Mouse (Mus musculus) urinary bladder, postnatal 10 days (tissue): Measurements from ENCODE around the gene Pip4k2a.

Experiments used
- DNase-seq: peaks from one replicate; pipeline ENCODE4 v3.0.0; 2022; ENCODE audit warnings: low spot score

Pip4k2a gene

DNA sequence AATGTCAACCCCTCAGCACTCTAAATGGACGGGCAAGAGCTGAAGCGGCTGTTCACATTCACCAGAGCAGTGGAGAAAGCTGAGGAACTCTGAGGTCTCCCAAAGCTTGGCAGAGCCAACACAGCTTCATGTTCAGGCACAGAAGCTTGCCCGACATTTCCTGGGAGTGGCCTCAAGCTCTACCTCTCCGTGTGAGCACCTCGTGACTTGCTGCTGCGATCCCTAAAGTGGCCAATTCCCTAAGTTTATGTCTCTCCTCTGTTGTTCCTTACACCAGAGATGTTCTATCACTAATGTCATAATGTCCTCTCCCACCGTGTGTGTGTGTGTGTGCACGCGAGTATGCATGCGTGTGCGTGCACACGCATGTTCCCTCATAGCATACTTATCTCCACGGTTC, 42.3 kb downstream of the Pip4k2a start:
- no peak for DNase-seq

- no peak for DNase-seq
These were observed 42.9 kb downstream of the Pip4k2a start for GRCm38 (mm10) chr2:18955022-18955421.

- DNase-seq = no peak
These were observed 43.5 kb downstream of the Pip4k2a start for GRCm38 (mm10) chr2:18954422-18954821.

GRCm38 (mm10) chr2:18952102-18952673, 45.7 kb downstream of the Pip4k2a start:
- DNase-seq = no peak

DNA sequence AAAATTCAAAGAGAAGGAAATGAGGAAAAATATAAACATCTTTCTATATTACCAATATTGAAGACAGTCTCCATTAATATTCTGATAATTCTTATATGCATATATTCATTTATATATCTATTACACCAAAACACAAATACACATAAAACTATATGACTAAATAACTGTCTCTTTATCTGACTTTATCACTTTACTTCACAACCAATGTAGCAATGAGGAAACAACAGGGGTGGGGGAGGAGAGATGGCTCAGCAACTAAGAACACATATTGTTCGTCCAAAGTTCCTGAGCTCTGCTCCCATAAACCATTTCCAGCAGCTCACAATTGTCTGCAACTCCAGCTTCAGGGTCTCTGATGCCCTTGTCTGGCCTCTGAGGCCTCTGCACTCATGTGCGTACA, 47.2 kb downstream of the Pip4k2a start:
- DNase-seq = no peak

- no peak for DNase-seq
These were observed 49.2 kb downstream of the Pip4k2a start for GRCm38 (mm10) chr2:18948741-18949140.

- no peak for DNase-seq
These were observed 50.1 kb downstream of the Pip4k2a start for GRCm38 (mm10) chr2:18947669-18948459.

DNA sequence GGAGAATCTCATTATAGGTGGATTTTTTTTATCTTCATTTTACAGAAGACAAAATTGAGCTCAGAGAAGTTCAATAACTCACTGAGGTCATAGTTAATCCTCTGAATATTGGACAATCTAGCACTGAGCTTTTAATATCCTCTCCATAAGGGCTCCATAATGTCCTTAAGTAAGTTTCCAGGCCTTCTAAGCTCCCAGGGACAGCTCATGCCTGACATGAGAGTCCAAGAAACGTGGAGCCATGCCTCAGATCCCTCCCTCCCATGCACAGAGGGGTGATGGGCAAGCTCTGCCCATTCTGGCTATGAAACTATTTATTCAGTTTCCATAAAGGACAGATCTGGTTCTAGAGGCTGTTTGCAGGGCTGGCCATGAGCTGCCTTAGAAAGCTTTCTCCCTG, 52.5 kb downstream of the Pip4k2a start:
- no peak for DNase-seq

GRCm38 (mm10) chr2:18943930-18944329, 54.0 kb downstream of the Pip4k2a start:
- DNase-seq = no peak

DNA sequence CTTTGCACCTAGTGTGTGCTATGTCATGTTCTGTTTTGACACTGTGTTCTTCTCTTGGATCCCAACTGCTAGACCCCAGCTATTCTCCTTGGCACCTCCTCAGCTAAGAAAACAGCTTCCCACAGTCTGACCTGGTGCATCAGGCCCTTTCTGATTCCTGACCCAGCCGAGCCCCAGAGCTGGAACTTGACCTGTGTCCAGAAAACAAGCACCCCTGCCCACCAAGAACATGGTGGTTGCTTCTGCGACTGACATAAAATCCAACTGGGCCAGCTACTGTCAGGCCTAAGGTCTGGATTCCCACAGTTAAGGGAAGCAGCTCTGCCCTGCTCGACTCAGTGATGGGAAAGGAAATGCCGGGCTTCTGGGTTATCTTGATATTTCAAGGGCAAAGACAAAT, 54.6 kb downstream of the Pip4k2a start:
- DNase-seq = no peak

DNA sequence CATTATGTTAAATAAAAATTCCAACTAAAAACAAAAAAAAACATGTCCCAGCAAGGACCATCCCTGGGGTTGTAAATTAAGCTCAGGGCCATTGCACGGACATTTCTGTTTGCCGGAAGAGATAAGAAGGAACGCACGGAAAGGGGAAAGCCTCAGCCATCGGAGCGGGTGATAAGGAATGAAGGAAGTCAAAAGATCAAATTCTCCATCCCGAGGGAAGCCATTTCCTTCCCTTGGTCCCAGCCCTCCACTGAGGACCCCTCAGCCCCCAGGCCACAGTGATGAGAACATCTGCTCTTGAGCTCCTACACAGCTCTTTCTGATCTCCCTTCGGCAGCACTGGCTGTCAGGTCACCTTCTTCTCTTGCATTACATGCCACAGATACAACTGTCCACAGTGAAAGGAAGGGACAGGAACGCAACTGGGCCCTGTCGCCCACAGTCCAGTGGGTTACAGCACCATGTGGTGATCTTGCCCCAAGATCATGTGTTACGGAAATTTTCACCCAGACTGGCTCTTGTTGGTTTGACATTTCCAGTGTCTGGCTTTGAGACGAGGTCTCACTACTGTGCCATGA, 57.1 kb downstream of the Pip4k2a start:
- DNase-seq = no peak

GRCm38 (mm10) chr2:18938923-18939329, 59.0 kb downstream of the Pip4k2a start:
- no peak for DNase-seq

GRCm38 (mm10) chr2:18938232-18938631, 59.7 kb downstream of the Pip4k2a start:
- no peak for DNase-seq

GRCm38 (mm10) chr2:18937611-18938010, 60.3 kb downstream of the Pip4k2a start:
- DNase-seq = no peak

- no peak for DNase-seq
These were observed 61.5 kb downstream of the Pip4k2a start for GRCm38 (mm10) chr2:18936446-18936845.

- no peak for DNase-seq
These were observed 62.3 kb downstream of the Pip4k2a start for GRCm38 (mm10) chr2:18935581-18936027.

- DNase-seq = no peak
These were observed 63.8 kb downstream of the Pip4k2a start for GRCm38 (mm10) chr2:18934131-18934530.

DNA sequence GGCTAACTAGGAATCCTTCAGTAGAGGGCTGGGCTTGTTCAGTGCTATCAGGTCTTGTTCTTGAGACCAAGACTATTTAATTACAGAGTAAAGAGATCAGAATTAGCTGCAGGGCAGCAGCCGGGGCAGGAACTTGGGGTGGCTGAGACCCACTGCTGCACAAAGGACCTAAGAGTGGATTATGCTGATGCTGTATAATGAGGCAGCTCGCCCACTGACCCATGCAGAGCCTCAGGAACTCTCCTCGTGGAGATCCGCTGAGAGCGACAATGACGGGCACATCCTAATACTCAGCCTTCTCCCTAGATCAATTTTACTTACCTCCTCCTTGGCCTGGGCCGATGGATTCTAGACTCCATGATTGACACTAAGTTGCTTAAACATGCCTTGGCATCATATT, 64.5 kb downstream of the Pip4k2a start:
- DNase-seq = no peak

GRCm38 (mm10) chr2:18930318-18931060, 67.4 kb downstream of the Pip4k2a start:
- DNase-seq = no peak

DNA sequence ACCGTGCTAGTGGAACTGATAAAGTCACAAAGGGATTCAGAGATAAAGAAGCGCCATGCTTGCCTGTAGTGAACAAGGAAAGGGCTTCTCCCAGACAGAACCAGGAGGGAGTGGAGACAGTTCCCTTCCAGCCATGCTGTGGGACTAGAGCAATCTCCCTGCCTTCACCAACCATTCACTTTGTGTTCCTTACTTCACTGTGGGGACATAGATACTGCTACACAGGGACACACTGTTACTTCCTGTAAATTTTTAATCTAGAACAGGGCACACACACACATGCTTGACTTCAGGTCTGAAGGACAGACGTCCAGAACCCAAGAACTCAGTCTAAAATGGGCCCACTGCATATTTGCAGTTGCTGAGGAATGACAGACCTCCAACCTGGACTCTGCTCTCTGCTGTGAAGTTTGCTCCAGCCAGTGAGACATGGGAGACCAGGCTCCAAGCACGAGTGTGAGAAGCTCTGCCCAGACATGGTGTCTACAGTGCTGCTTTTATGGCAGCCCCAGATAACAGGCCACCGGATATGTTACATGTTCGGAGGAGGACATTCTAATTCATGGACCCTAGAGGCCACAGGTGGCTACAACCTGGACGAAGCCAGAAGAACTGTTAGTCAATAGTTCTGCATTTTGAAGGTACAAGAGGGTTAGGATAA, 69.2 kb downstream of the Pip4k2a start:
- no peak for DNase-seq

GRCm38 (mm10) chr2:18928196-18928595, 69.7 kb downstream of the Pip4k2a start:
- DNase-seq = no peak
